10 mouse cellular contexts compared by ENCODE assay signal in genomic region chr8:91922211-91922874, GRCm38 (mm10).
DNase-seq lines count a peak whose midpoint lies in the region.
"Had no signal": no experiment of that assay in that cellular context is flagged by ENCODE, and none has a peak within 500 bp of the region (broad histone marks: within the 10 kb centered on the region; RNA-seq: fewer than 3 reads in every experiment).

No protein-coding gene starts in this region.

- DNase-seq in layer of hippocampus, postnatal 36 days, result peak; percentile 13 to 23
- DNase-seq in layer of hippocampus, adult 11-12 months (ENCODE audit: low spot score), result no peak
- DNase-seq in right cerebral cortex, adult 18-20 months, result peak; percentile 52
- no peak for DNase-seq in right cerebral cortex, postnatal 25 days
- DNase-seq in c-Kit-positive CD71-positive TER-119-negative erythroid progenitor cells, embryonic 14.5 days (ENCODE audit: low read depth), result peak; percentile 23
- peak; percentile 43 for DNase-seq in telencephalon, adult 2 months (ENCODE audit: low read depth, low spot score)
- no peak for DNase-seq in gastrocnemius, postnatal 10 days
- DNase-seq: adrenal gland, postnatal 10 days; cerebellum, adult 11 months; heart, adult 2 months had no signal

Comparison
In these comparisons a context has a peak if more than half of its experiments do, and no peak if none do; other contexts are left out.
1. DNase-seq: peak in layer of hippocampus, postnatal 36 days (2 of 2), right cerebral cortex, adult 18-20 months (single experiment), c-Kit-positive CD71-positive TER-119-negative erythroid progenitor cells, embryonic 14.5 days (single experiment) and telencephalon, adult 2 months (single experiment); none in layer of hippocampus, adult 11-12 months (single experiment), right cerebral cortex, postnatal 25 days (single experiment) and gastrocnemius, postnatal 10 days (single experiment).